Mouse (Mus musculus): Measurements from ENCODE around the gene Olfr849. TPM values are rescaled to one million over a fixed set of nuclear protein-coding genes. Genes with fewer than 3 reads are reported as not detected.

Gene Olfr849
- polyA plus RNA-seq (2015; fragmentation: Nextera tagmentation; extraction: Ambion mirVana), result not detected in 2 replicates

DNA sequence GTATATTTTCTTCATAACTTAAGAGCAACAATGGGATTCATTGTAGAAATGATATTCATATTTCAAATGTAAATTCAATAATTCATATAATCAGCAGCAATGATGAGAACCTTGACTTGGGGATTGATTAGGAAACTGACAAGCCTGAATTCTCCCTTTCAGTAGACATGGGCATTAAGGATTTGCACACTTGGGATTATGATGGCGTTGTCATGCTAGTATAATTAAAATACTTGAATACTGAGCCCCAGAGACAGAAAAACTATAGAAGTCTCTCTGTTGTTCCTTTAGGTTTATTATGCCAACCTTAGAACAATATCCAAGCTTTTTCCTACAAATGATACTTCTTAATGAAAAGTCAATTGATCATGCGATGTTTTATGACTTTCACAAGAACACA, at the start of gene Olfr849:
Olfr849 (plus strand) TSS at position 301 of the 400 bp plus-strand sequence.
- H3K4me3 ChIP-seq (ENCODE audit: low read depth, low read length), result no peak within 1 kb of the TSS
- H3K9me3 ChIP-seq (replicated peaks; ENCODE audit: control insufficient read depth, low read length), result no peaks in the 10 kb centered on the region; the same call in 1 of the 2 replicates
- no peak for ATAC-seq (ENCODE audit: low read depth)
- WGBS (ENCODE audit: insufficient replicate concordance), result 68% methylated on average over 2 of the region's 2 CpGs
- H3K36me3 ChIP-seq (ENCODE audit: control insufficient read depth, insufficient read depth), result no peaks in the 10 kb centered on the region
- H3K27ac ChIP-seq (ENCODE audit: low read length), result no peak within 1 kb of the TSS
- H3K4me1 ChIP-seq (ENCODE audit: control insufficient read depth, low read depth, low read length), result no peaks in the 10 kb centered on the region
- H3K27me3 ChIP-seq (ENCODE audit: control insufficient read depth, insufficient read depth, low read depth, low read length), result no peaks in the 10 kb centered on the region
- H3K9ac ChIP-seq (ENCODE audit: low read depth, low read length), result no peak within 1 kb of the TSS
- no peak within 1 kb of the TSS for H3K4me2 ChIP-seq (ENCODE audit: low read depth, low read length)

DNA sequence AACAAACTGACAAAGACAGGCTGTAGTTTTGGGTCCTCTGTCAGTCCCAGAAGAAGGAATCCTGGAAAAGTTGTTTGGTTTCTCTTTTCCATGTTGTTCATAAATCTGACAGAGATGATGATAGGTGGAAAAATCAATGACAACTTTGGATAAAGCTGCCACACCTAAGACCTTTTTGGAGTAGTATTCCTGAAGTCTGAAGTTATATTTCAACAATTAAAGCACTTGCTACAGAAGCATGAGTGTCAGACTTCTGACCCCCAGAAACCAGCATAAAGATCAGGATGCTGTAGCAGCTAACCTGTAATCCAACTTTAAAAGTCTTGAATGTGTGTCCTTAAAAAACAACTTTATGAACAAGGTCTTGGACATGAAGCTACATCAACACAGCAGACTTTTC, 38.1 kb downstream of the Olfr849 start, which contains the start of gene Olfr850:
Olfr850 (minus strand) TSS at position 101 of the 400 bp plus-strand sequence.
- H3K9me3 ChIP-seq (replicated peaks; ENCODE audit: control insufficient read depth, low read length), result no peaks in the 10 kb centered on the region
- no peak within 1 kb of the TSS for H3K4me3 ChIP-seq (ENCODE audit: low read depth, low read length)
- ATAC-seq (ENCODE audit: low read depth), result no peak
- H3K4me2 ChIP-seq (ENCODE audit: low read depth, low read length), result no peak within 1 kb of the TSS
- no peaks in the 10 kb centered on the region for H3K36me3 ChIP-seq (ENCODE audit: control insufficient read depth, insufficient read depth)
- no peak within 1 kb of the TSS for H3K27ac ChIP-seq (ENCODE audit: low read length)
- no peaks in the 10 kb centered on the region for H3K4me1 ChIP-seq (ENCODE audit: control insufficient read depth, low read depth, low read length)
- H3K9ac ChIP-seq (ENCODE audit: low read depth, low read length), result no peak within 1 kb of the TSS
- H3K27me3 ChIP-seq (ENCODE audit: control insufficient read depth, insufficient read depth, low read depth, low read length), result no peaks in the 10 kb centered on the region

DNA sequence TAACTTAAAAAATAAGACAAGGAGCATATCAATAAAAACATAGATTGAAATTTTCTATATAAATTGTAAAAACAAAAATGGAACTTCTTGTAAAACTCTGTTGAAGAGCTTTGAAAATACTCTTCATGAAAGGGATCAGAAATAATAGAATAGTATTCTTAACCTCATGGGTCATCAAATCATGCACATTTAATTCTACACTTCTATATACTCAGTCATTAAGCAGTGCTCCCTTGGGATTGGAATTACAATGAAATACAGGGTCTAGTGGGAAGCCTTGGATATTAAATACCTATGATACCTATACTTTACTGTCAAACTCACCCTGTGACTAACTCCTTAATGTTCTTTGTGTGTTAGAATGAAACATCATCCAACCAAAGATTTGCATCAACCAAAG, 52.9 kb downstream of the Olfr849 start, which contains the start of gene Olfr851:
Olfr851 (plus strand) TSS at position 301 of the 400 bp plus-strand sequence.
- H3K9me3 ChIP-seq (replicated peaks; ENCODE audit: control insufficient read depth, low read length), result no peaks in the 10 kb centered on the region; the same call in 1 of the 2 replicates
- no peak within 1 kb of the TSS for H3K4me3 ChIP-seq (ENCODE audit: low read depth, low read length)
- no peak within 1 kb of the TSS for H3K4me2 ChIP-seq (ENCODE audit: low read depth, low read length)
- H3K27me3 ChIP-seq (ENCODE audit: control insufficient read depth, insufficient read depth, low read depth, low read length), result no peaks in the 10 kb centered on the region
- H3K36me3 ChIP-seq (ENCODE audit: control insufficient read depth, insufficient read depth), result no peaks in the 10 kb centered on the region
- H3K27ac ChIP-seq (ENCODE audit: low read length), result no peak within 1 kb of the TSS
- H3K9ac ChIP-seq (ENCODE audit: low read depth, low read length), result no peak within 1 kb of the TSS
- ATAC-seq (ENCODE audit: low read depth), result no peak
- H3K4me1 ChIP-seq (ENCODE audit: control insufficient read depth, low read depth, low read length), result no peaks in the 10 kb centered on the region

Other genes starting within 250 kb of the Olfr849 start
- gene Olfr843, start 188.3 kb upstream of the Olfr849 start, polyA plus RNA-seq (2015; fragmentation: Nextera tagmentation; extraction: Ambion mirVana), result not detected in 2 replicates
- not detected in 2 replicates for gene Olfr844, start 123.9 kb upstream of the Olfr849 start, polyA plus RNA-seq (2015; fragmentation: Nextera tagmentation; extraction: Ambion mirVana)
- not detected in 2 replicates for gene Olfr845, start 103.8 kb upstream of the Olfr849 start, polyA plus RNA-seq (2015; fragmentation: Nextera tagmentation; extraction: Ambion mirVana)
- gene Olfr846, start 76.3 kb upstream of the Olfr849 start, polyA plus RNA-seq (2015; fragmentation: Nextera tagmentation; extraction: Ambion mirVana), result not detected in 2 replicates
- not detected in 2 replicates for gene Olfr847, start 61.6 kb upstream of the Olfr849 start, polyA plus RNA-seq (2015; fragmentation: Nextera tagmentation; extraction: Ambion mirVana)
- not detected in 2 replicates for gene Olfr850, start 38.0 kb downstream of the Olfr849 start, polyA plus RNA-seq (2015; fragmentation: Nextera tagmentation; extraction: Ambion mirVana)
- gene Olfr851, start 53.0 kb downstream of the Olfr849 start, polyA plus RNA-seq (2015; fragmentation: Nextera tagmentation; extraction: Ambion mirVana), result not detected in 2 replicates
- gene Olfr853, start 100.8 kb downstream of the Olfr849 start, polyA plus RNA-seq (2015; fragmentation: Nextera tagmentation; extraction: Ambion mirVana), result not detected in 2 replicates
- not detected in 2 replicates for gene Olfr854, start 127.1 kb downstream of the Olfr849 start, polyA plus RNA-seq (2015; fragmentation: Nextera tagmentation; extraction: Ambion mirVana)
- not detected in 2 replicates for gene Olfr855, start 142.4 kb downstream of the Olfr849 start, polyA plus RNA-seq (2015; fragmentation: Nextera tagmentation; extraction: Ambion mirVana)
- 6.9 and 7.4 TPM in 2 replicates for gene Zfp317, start 181.8 kb downstream of the Olfr849 start, polyA plus RNA-seq (2015; fragmentation: Nextera tagmentation; extraction: Ambion mirVana)